In the genomic region with DNA sequence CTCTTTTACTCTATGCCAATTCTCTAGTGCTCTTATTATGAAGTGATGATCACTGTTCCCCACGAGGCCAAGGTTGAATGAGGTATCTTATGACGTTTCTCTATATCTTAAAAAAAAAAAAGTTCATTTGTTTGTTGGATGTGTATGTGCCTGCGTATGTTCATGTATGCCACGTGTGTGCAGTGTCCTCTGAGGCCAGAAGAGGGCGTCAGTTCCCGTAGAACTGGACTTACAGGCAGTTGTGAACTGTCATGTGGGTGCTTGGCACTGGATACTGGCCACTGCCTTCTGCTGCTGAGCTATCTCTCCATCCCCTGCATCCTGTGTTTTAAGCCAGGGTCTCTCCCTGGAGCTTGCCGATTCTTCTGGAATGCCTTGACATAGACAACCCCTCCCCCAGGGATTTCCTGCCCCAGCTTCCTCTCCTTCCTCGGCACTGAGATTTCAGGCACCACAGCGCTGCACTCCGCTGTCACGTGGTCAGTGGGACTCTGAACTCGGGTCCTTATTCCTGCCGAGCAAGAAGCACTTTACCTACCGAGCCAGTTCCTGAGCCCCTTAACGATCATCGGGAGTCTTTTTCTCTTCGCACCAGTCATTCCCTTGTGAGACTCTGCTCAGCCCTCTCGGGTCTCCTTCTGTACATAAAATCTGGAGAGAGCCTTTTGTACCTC, we compare ENCODE assay signal across 20 mouse cellular contexts.
DNase-seq lines count a peak whose midpoint lies in the region; ATAC-seq lines count a peak whose summit lies in the region.
"Had no signal": no experiment of that assay in that cellular context is flagged by ENCODE, and none has a peak within 500 bp of the region (broad histone marks: within the 10 kb centered on the region; RNA-seq: fewer than 3 reads in every experiment).

No protein-coding gene starts in this region.

- H3K9me3 ChIP-seq in midbrain, embryonic 11.5 days (ENCODE audit: control insufficient read depth, low read length): no peaks in the 10 kb centered on the region; the same call in 1 of the 2 replicates
- peaks cover 14% of the 10 kb centered on the region for H3K9me3 ChIP-seq in midbrain, embryonic 13.5 days
- H3K9me3 ChIP-seq: liver, embryonic 13.5 days had no signal

- H3K9ac ChIP-seq in midbrain, embryonic 11.5 days (ENCODE audit: low read length): no peak overlapping the region
- H3K9ac ChIP-seq in midbrain, embryonic 13.5 days (replicated peaks): no peak overlapping the region
- H3K9ac ChIP-seq: liver, embryonic 13.5 days; neural tube, embryonic 12.5 days had no signal

- H3K27ac ChIP-seq in midbrain, embryonic 11.5 days (ENCODE audit: low read depth, low read length): no peak overlapping the region
- no peak overlapping the region for H3K27ac ChIP-seq in midbrain, embryonic 13.5 days
- H3K27ac ChIP-seq: forebrain, embryonic 10.5 days; hindbrain, postnatal 0 days; layer of hippocampus, adult 2 months; liver, embryonic 13.5 days; neural tube, embryonic 12.5 days had no signal

- no peak for ATAC-seq in midbrain, embryonic 11.5 days (ENCODE audit: low FRiP score)
- no peak for ATAC-seq in midbrain, embryonic 13.5 days
- ATAC-seq: hindbrain, postnatal 0 days; lung, postnatal 0 days had no signal

- H3K4me3 ChIP-seq in midbrain, embryonic 11.5 days (ENCODE audit: low read depth, low read length): no peak overlapping the region
- no peak overlapping the region for H3K4me3 ChIP-seq in midbrain, embryonic 13.5 days (replicated peaks)
- H3K4me3 ChIP-seq: forebrain, embryonic 10.5 days; layer of hippocampus, adult 2 months; liver, embryonic 13.5 days; neural tube, embryonic 12.5 days had no signal

- H3K4me1 ChIP-seq in midbrain, embryonic 11.5 days (ENCODE audit: control insufficient read depth, insufficient read depth, low read length): no peaks in the 10 kb centered on the region
- H3K4me1 ChIP-seq in midbrain, embryonic 13.5 days (replicated peaks): no peaks in the 10 kb centered on the region
- H3K4me1 ChIP-seq: liver, embryonic 13.5 days had no signal

- peak; percentile 52 for DNase-seq in kidney, adult 9 months
- DNase-seq in kidney, postnatal 14 days: no peak
- DNase-seq in midbrain, embryonic 11.5 days (ENCODE audit: low spot score, missing footprints): peak; percentile 62
- peak; percentile 64 for DNase-seq in R1 (ENCODE audit: low read depth, low spot score)
- DNase-seq in mesoderm, embryonic 11.5 days (ENCODE audit: low read depth, low spot score): peak; percentile 32
- no peak for DNase-seq in layer of hippocampus, adult 11-12 months (ENCODE audit: low spot score)
- no peak for DNase-seq in thymus, postnatal 25 days
- DNase-seq: adrenal gland, postnatal 36 days; cerebellum, adult 11-12 months; cerebellum, postnatal 36 days; left cerebral cortex, postnatal 4 days; liver, embryonic 13.5 days; right cerebral cortex, postnatal 4 days; thymus, postnatal 14 days had no signal

- H3K27me3 ChIP-seq in midbrain, embryonic 11.5 days (ENCODE audit: control insufficient read depth, insufficient read depth, low read length): peaks cover 2% of the 10 kb centered on the region; the same call in 1 of the 2 replicates
- H3K27me3 ChIP-seq in midbrain, embryonic 13.5 days: 0 out of 2 replicates have a peak, but pooled peaks cover 4% of the 10 kb centered on the region
- H3K27me3 ChIP-seq: neural tube, embryonic 12.5 days had no signal

- H3K4me2 ChIP-seq in midbrain, embryonic 11.5 days: no peak overlapping the region
- no peak overlapping the region for H3K4me2 ChIP-seq in midbrain, embryonic 13.5 days (replicated peaks)
- H3K4me2 ChIP-seq: liver, embryonic 13.5 days; neural tube, embryonic 12.5 days had no signal

- no peaks in the 10 kb centered on the region for H3K36me3 ChIP-seq in midbrain, embryonic 11.5 days (ENCODE audit: control insufficient read depth, insufficient read depth, low read length)
- no peaks in the 10 kb centered on the region for H3K36me3 ChIP-seq in midbrain, embryonic 13.5 days
- H3K36me3 ChIP-seq: forebrain, embryonic 10.5 days; liver, embryonic 13.5 days; neural tube, embryonic 12.5 days had no signal

- WGBS in midbrain, embryonic 11.5 days: 55% methylated on average over 18 of the region's 18 CpGs
- 46% methylated on average over 18 of the region's 18 CpGs for WGBS in midbrain, embryonic 13.5 days

Comparison
In these comparisons a context has a peak if more than half of its experiments do, and no peak if none do; other contexts are left out.
1. DNase-seq: peak in kidney, adult 9 months (single experiment), midbrain, embryonic 11.5 days (single experiment), R1 (single experiment) and mesoderm, embryonic 11.5 days (single experiment); none in kidney, postnatal 14 days (single experiment), layer of hippocampus, adult 11-12 months (single experiment) and thymus, postnatal 25 days (single experiment).